Mouse (Mus musculus): ENCODE measurements at regions not wholly inside any gene's neighbourhood (a gene's known extent, or its start where the extent isn't known, plus 50 kb on each side); places are given as distances from the start of the nearest gene placed in this dataset.

DNA sequence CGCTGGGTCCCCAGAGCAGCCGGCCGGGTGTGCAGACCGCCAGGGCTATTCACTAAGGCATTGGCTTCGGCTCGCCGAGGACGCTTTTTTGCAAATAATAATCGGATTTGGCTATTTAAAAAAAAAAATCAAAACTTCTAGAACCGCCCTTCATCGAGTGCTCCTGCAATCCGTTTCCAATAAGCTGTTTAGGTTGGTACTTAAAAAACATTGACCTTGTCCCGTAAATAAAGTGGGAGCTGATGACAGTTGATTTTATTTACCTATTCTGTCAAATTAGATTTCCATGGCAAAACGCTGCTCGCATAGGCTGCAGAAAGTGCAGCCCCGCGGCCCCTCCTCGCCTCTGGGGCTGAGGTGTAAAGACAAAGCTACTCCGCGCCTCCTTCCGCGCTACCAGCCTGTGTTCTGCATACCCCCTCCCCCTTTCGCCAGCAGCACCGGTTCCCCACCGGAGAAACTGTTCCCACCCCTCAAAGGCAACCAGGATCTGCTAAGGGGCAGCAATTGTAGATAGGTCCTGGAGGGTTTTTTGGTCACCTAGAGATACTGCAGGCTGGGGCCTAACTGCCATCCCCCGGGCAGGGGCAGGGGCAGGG lies 78.0 kb upstream of the Tbca start:
- Histone ChIP-seq H3K9ac (no peak overlapping the region), H3K4me2 (replicated peaks) (peak overlapping the region; percentile 57), H3K4me1 (replicated peaks) (peaks cover 12% of the 10 kb centered on the region), H3K4me3 (replicated peaks) (peak overlapping the region; percentile 24), H3K27me3 (replicated peaks) (peaks cover 69% of the 10 kb centered on the region), H3K36me3 (no peaks in the 10 kb centered on the region), H3K27ac (no peak overlapping the region), H3K9me3 (no peaks in the 10 kb centered on the region)
- WGBS = 2% methylated on average over 26 of the region's 26 CpGs
- no peak for ATAC-seq

DNA sequence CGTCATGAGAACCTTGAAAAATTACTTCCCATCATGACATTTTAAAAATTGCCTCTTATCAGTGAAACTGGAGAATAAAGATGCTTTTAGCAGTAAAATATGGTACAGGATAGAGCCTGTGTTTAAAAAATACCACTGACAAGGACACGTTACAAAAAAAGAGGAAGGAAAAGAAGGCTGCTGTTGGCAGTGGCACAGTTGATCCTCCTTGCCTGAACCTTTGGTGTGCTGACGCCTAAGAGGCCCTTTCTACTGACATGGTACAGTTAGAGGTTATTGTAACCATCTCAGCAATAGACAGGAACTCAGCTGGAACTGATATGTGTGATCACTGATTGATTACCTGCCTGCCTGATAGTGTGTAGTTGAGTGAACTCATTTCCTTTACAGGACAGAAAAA lies 75.3 kb upstream of the Tbca start:
- WGBS = 65% methylated on average over 3 of the region's 3 CpGs

GRCm38 (mm10) chr13:94721625-94722024 lies 67.1 kb upstream of the Tbca start:
- whole genome bisulfite sequencing = 69% methylated on average over 4 of the region's 4 CpGs
- Histone ChIP-seq H3K4me3 (replicated peaks) (no peak overlapping the region), H3K9ac (no peak overlapping the region), H3K9me3 (no peaks in the 10 kb centered on the region), H3K27ac (no peak overlapping the region), H3K4me2 (replicated peaks) (no peak overlapping the region), H3K4me1 (replicated peaks) (no peaks in the 10 kb centered on the region), H3K27me3 (replicated peaks) (no peaks in the 10 kb centered on the region), H3K36me3 (no peaks in the 10 kb centered on the region)
- no peak for ATAC-seq

More for the DNA sequence above, 75.3 kb upstream of the Tbca start:
- Histone ChIP-seq H3K27me3 (replicated peaks) (peaks cover 50% of the 10 kb centered on the region), H3K4me1 (replicated peaks) (peaks cover 12% of the 10 kb centered on the region), H3K36me3 (no peaks in the 10 kb centered on the region), H3K4me2 (replicated peaks) (no peak overlapping the region), H3K4me3 (replicated peaks) (no peak overlapping the region), H3K27ac (no peak overlapping the region), H3K9ac (no peak overlapping the region), H3K9me3 (no peaks in the 10 kb centered on the region)
- no peak for ATAC-seq

Data from intestine, embryonic 15.5 days (tissue).